ENCODE assay signal across 24 mouse cellular contexts in genomic region chr14:78495241-78495640, GRCm38 (mm10). TPM values are rescaled to one million over a fixed set of nuclear protein-coding genes. Genes with fewer than 3 reads are reported as not detected.
DNase-seq lines count a peak whose midpoint lies in the region; ATAC-seq lines count a peak whose summit lies in the region.
"Had no signal": no experiment of that assay in that cellular context is flagged by ENCODE, and none has a peak within 500 bp of the region (broad histone marks: within the 10 kb centered on the region; RNA-seq: fewer than 3 reads in every experiment).

No protein-coding gene starts in this region.

- peak; percentile 85 for ATAC-seq in liver, embryonic 16.5 days (ENCODE audit: low read depth)
- no peak for ATAC-seq in forebrain, embryonic 13.5 days
- ATAC-seq: forebrain, embryonic 16.5 days; midbrain, embryonic 15.5 days had no signal

- H3K27ac ChIP-seq in liver, embryonic 16.5 days (ENCODE audit: low read length) = peak overlapping the region; percentile 83
- no peak overlapping the region for H3K27ac ChIP-seq in forebrain, embryonic 13.5 days
- H3K27ac ChIP-seq: hindbrain, embryonic 15.5 days; midbrain, embryonic 15.5 days; neural tube, embryonic 12.5 days had no signal

- H3K4me1 ChIP-seq in liver, embryonic 16.5 days (ENCODE audit: control insufficient read depth, low read depth, low read length) = peaks cover 19% of the 10 kb centered on the region
- H3K4me1 ChIP-seq in forebrain, embryonic 13.5 days = no peaks in the 10 kb centered on the region
- H3K4me1 ChIP-seq: hindbrain, embryonic 15.5 days; midbrain, embryonic 15.5 days; neural tube, embryonic 12.5 days had no signal

- H3K36me3 ChIP-seq in liver, embryonic 16.5 days (ENCODE audit: control insufficient read depth, insufficient read depth) = no peaks in the 10 kb centered on the region; the same call in 1 of the 2 replicates
- peaks cover 54% of the 10 kb centered on the region for H3K36me3 ChIP-seq in forebrain, embryonic 13.5 days (ENCODE audit: poor library complexity, severe bottlenecking)

- WGBS in liver, embryonic 16.5 days (ENCODE audit: insufficient replicate concordance) = 29% methylated on average over 4 of the region's 4 CpGs
- WGBS in forebrain, embryonic 13.5 days = 85% methylated on average over 4 of the region's 4 CpGs

- no peaks in the 10 kb centered on the region for H3K9me3 ChIP-seq in liver, embryonic 16.5 days (replicated peaks; ENCODE audit: control insufficient read depth, low read length)
- no peaks in the 10 kb centered on the region for H3K9me3 ChIP-seq in forebrain, embryonic 13.5 days (replicated peaks)
- H3K9me3 ChIP-seq: hindbrain, embryonic 15.5 days; megakaryocyte, embryonic 14.5 days; midbrain, embryonic 15.5 days; neural tube, embryonic 12.5 days had no signal

- DNase-seq in spleen, postnatal 4 days (ENCODE audit: low spot score in 2 of 2) = peak; percentile 33 to 59
- DNase-seq in spleen, postnatal 14 days (ENCODE audit: low spot score in 2 of 2) = no peak
- peak; percentile 82 for DNase-seq in liver
- no peak for DNase-seq in lung, postnatal 10 days
- no peak for DNase-seq in cerebellum, postnatal 25 days
- DNase-seq: adrenal gland, postnatal 36 days; cerebellum, adult 2 months; cerebellum, postnatal 36 days; embryo, embryonic 11 days; gastrocnemius, postnatal 25 days; heart, adult 18-20 months; heart, postnatal 4 days; kidney, adult 8-10 months; kidney, postnatal 10 days; layer of hippocampus, postnatal 36 days; lung, adult 18-20 months; lung, postnatal 14 days had no signal

- H3K9ac ChIP-seq in liver, embryonic 16.5 days (ENCODE audit: low read depth, low read length) = no peak overlapping the region
- no peak overlapping the region for H3K9ac ChIP-seq in forebrain, embryonic 13.5 days
- H3K9ac ChIP-seq: hindbrain, embryonic 15.5 days; midbrain, embryonic 15.5 days; neural tube, embryonic 12.5 days had no signal

- peak overlapping the region; percentile 34; the same call in 1 of the 2 replicates for H3K4me2 ChIP-seq in liver, embryonic 16.5 days (ENCODE audit: low read depth, low read length)
- no peak overlapping the region for H3K4me2 ChIP-seq in forebrain, embryonic 13.5 days
- H3K4me2 ChIP-seq: hindbrain, embryonic 15.5 days; midbrain, embryonic 15.5 days; neural tube, embryonic 12.5 days had no signal

- no peaks in the 10 kb centered on the region for H3K27me3 ChIP-seq in liver, embryonic 16.5 days (ENCODE audit: control insufficient read depth, insufficient read depth, low read depth, low read length)
- H3K27me3 ChIP-seq in forebrain, embryonic 13.5 days = no peaks in the 10 kb centered on the region
- H3K27me3 ChIP-seq: hindbrain, embryonic 15.5 days; megakaryocyte, embryonic 14.5 days; midbrain, embryonic 15.5 days; neural tube, embryonic 12.5 days had no signal

- H3K4me3 ChIP-seq in liver, embryonic 16.5 days (ENCODE audit: low read depth, low read length) = no peak overlapping the region
- no peak overlapping the region for H3K4me3 ChIP-seq in forebrain, embryonic 13.5 days
- H3K4me3 ChIP-seq: hindbrain, embryonic 15.5 days; megakaryocyte, embryonic 14.5 days; midbrain, embryonic 15.5 days; neural tube, embryonic 12.5 days had no signal

RNA-seq across cellular contexts. Expression of gene Akap11, which starts 41.4 kb away (rescaled TPM):
- 7.4 and 7.6 TPM in 2 replicates for polyA plus RNA-seq in liver, embryonic 16.5 days (2015; fragmentation: Nextera tagmentation; extraction: Ambion mirVana)
- polyA plus RNA-seq in forebrain, embryonic 13.5 days (2015; fragmentation: Nextera tagmentation; extraction: Ambion mirVana) = 30.2 and 34.9 TPM in 2 replicates

Comparison
In these comparisons a context has a peak if more than half of its experiments do, and no peak if none do; other contexts are left out.
1. DNase-seq: peak in spleen, postnatal 4 days (2 of 2) and liver (single experiment); none in spleen, postnatal 14 days (0 of 2), lung, postnatal 10 days (single experiment) and cerebellum, postnatal 25 days (0 of 2).